Mouse (Mus musculus): ENCODE measurements around the gene Inka1. TPM values are rescaled to one million over a fixed set of nuclear protein-coding genes. Genes with fewer than 3 reads are reported as not detected.
"Not testable (repeated sequence)": the region's sequence is repeated elsewhere in the genome, so short reads cannot be mapped to it uniquely, and the experiment has no call there.

Inka1 gene
- 42.6 and 42.7 TPM in 2 replicates for polyA plus RNA-seq (2015; fragmentation: Nextera tagmentation; extraction: Ambion mirVana)

DNA sequence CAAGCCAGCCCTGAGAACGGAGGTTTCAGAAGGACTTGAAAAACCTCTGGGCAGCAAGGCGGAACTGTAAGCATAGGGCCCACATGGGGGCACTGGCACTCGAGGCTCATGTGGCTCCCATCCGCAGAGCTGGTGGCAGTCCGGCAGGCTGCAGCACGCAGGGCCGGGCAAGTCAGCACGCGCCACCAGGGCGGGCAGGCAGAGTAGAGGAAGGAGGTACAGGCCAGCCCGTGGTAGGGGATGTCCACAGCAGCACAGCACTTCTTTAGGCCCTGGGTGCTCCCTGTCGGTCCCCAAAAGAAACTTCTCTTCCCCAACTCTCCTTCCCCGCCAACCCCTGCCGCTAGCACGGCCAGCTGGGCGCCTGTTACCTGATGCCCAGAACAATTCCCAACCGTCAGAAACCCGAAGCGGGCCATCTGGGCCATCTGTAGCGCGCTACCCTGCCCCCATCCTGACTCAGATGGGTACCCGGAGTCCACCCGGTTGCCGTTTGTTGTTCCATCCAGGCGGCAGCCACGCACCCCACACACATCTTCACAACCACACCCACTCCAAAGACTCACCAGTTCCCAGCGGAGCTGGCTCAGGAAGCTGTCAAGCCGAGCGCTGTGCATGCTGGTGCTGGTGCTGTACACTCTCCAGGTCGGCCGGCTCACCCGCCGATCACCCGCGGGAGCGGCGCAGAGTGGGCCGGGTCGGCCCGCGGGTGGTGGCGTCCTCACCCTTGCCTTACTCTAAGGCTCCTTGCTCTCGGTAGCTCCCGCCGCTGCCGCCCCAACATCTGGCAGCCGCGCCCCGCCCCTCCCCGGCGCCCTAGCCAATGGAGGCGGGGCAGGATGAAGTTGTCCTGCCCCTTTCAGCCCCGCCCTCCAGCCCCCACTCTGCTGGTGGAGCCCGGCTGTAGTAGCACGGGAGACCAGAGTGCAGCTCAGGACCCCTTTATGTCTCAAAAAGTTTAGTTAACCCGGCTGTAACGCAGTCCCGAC is at the start of gene Inka1:
Gene Inka1 (minus strand): TSS at position 749 of the 989 bp plus-strand sequence.
- peak; percentile 70 for ATAC-seq (ENCODE audit: insufficient read depth, low FRiP score)
- H3K36me3 ChIP-seq (ENCODE audit: control insufficient read depth, insufficient read depth, low read length): no peaks in the 10 kb centered on the region
- peak within 1 kb of the TSS; percentile 81 for H3K9ac ChIP-seq (ENCODE audit: low read length)
- WGBS: under 1% methylated on average over 58 of the region's 58 CpGs
- peak within 1 kb of the TSS; percentile 81 for H3K4me2 ChIP-seq (ENCODE audit: low read depth, low read length)
- no peaks in the 10 kb centered on the region for H3K9me3 ChIP-seq (replicated peaks; ENCODE audit: control insufficient read depth, low read length)
- peak within 1 kb of the TSS; percentile 100 for H3K27ac ChIP-seq (ENCODE audit: low read length)
- H3K4me3 ChIP-seq (replicated peaks; ENCODE audit: low read length): peak within 1 kb of the TSS; percentile 65
- H3K4me1 ChIP-seq (ENCODE audit: control insufficient read depth, insufficient read depth, low read length): peaks cover 45% of the 10 kb centered on the region
- no peaks in the 10 kb centered on the region for H3K27me3 ChIP-seq (ENCODE audit: control insufficient read depth, insufficient read depth, low read length)

DNA sequence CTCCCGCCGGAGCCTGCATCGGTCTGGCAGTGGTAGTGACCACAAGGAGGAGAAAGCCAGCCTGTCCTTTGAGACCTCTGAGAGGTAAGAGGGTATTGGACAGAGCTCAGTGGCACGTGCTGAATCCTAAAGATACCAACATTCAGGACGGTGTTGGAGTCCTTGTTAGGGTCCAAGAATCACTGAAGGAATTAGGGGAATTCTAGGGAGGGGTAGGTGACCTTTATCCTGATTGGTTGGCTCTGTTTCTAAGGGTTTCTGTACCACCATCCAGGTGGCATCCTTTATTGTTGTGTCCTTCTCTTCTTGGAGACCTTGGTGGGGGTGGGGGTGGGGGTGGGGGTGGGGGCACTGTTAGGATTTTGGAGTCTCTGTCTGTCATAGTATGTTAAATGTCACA is 46.4 kb upstream of the Inka1 start:
- no peaks in the 10 kb centered on the region for H3K4me1 ChIP-seq (ENCODE audit: control insufficient read depth, insufficient read depth, low read length)
- no peak overlapping the region for H3K4me3 ChIP-seq (replicated peaks; ENCODE audit: low read length)
- no peaks in the 10 kb centered on the region for H3K27me3 ChIP-seq (ENCODE audit: control insufficient read depth, insufficient read depth, low read length)
- H3K27ac ChIP-seq (ENCODE audit: low read length): no peak overlapping the region
- H3K4me2 ChIP-seq (ENCODE audit: low read depth, low read length): no peak overlapping the region
- H3K9ac ChIP-seq (ENCODE audit: low read length): no peak overlapping the region
- ATAC-seq (ENCODE audit: insufficient read depth, low FRiP score): no peak
- no peaks in the 10 kb centered on the region for H3K9me3 ChIP-seq (replicated peaks; ENCODE audit: control insufficient read depth, low read length)
- H3K36me3 ChIP-seq (ENCODE audit: control insufficient read depth, insufficient read depth, low read length): peaks cover 18% of the 10 kb centered on the region
- 94% methylated on average over 5 of the region's 5 CpGs for WGBS

DNA sequence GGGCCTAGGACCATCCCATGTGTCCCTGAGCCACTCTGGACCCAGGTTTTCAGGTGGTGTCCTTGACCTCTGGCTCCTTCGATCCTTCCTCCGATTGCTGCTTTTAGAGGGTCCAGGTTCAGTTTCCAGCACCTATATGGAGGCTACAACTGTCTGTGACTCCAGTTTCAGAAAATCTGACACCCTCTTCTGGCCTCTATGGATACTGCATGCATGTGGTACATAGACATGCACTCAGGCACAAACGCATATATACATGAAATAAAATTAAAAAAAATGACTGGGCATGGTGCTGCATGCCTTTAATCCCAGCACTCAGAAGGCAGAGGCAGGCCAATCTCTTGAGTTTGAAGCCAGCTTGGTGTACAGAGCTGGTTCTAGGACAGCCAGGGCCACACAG is 42.2 kb upstream of the Inka1 start:
- Histone ChIP-seq H3K27ac (ENCODE audit: low read length) (no peak overlapping the region), H3K9me3 (replicated peaks; ENCODE audit: control insufficient read depth, low read length) (no peaks in the 10 kb centered on the region), H3K4me2 (ENCODE audit: low read depth, low read length) (no peak overlapping the region), H3K36me3 (ENCODE audit: control insufficient read depth, insufficient read depth, low read length) (peaks cover 27% of the 10 kb centered on the region), H3K27me3 (ENCODE audit: control insufficient read depth, insufficient read depth, low read length) (no peaks in the 10 kb centered on the region), H3K4me1 (ENCODE audit: control insufficient read depth, insufficient read depth, low read length) (no peaks in the 10 kb centered on the region), H3K4me3 (replicated peaks; ENCODE audit: low read length) (no peak overlapping the region), H3K9ac (ENCODE audit: low read length) (no peak overlapping the region)
- 95% methylated on average over 3 of the region's 3 CpGs for WGBS
- no peak for ATAC-seq (ENCODE audit: insufficient read depth, low FRiP score)

DNA sequence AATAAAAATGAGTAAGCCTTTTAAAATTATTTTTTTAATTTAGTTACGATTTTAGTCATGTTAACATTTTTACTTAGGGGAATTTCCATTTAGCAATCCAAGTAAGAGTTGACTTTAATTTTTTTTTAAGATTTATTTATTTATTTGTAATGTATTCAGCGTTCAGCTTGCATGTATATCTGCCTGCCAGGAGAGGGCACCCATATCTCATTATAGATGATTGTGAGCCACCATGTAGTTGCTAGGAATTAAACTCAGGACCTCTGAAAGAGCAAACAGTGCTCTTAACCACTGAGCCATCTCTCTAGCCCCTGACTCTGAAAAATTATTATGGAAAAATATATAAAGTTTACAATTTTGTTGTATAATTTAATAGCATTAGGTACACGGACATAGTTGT is 40.9 kb upstream of the Inka1 start:
- H3K4me2 ChIP-seq (ENCODE audit: low read depth, low read length): no peak overlapping the region
- no peak overlapping the region for H3K27ac ChIP-seq (ENCODE audit: low read length)
- WGBS: 87% methylated on average over 3 of the region's 3 CpGs
- no peaks in the 10 kb centered on the region for H3K9me3 ChIP-seq (replicated peaks; ENCODE audit: control insufficient read depth, low read length)
- no peak for ATAC-seq (ENCODE audit: insufficient read depth, low FRiP score)
- no peak overlapping the region for H3K9ac ChIP-seq (ENCODE audit: low read length)
- H3K4me1 ChIP-seq (ENCODE audit: control insufficient read depth, insufficient read depth, low read length): peaks cover 3% of the 10 kb centered on the region; the same call in 1 of the 2 replicates
- H3K36me3 ChIP-seq (ENCODE audit: control insufficient read depth, insufficient read depth, low read length): peaks cover 19% of the 10 kb centered on the region
- no peak overlapping the region for H3K4me3 ChIP-seq (replicated peaks; ENCODE audit: low read length)
- no peaks in the 10 kb centered on the region for H3K27me3 ChIP-seq (ENCODE audit: control insufficient read depth, insufficient read depth, low read length)

DNA sequence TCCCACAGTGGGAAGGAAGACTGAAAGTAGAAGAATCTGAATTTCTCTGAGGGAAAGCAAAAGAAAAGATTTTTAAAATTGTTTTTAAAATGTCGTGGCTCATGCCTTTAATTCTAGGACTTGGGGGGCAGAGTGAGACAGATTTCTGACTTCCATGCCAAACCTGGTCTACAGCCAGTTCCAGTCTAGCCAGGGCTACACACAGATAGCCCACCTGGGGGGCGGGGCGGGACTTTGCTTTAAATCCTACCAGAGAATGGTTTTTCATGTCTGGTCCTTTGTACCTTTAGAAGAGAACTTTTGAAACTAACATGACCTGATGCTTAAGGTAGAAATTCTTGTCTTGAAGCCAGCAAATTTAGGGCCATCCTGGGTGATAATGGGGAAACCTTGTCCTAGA is 37.5 kb upstream of the Inka1 start:
- Histone ChIP-seq H3K9me3 (replicated peaks; ENCODE audit: control insufficient read depth, low read length) (no peaks in the 10 kb centered on the region), H3K27ac (ENCODE audit: low read length) (no peak overlapping the region), H3K36me3 (ENCODE audit: control insufficient read depth, insufficient read depth, low read length) (peaks cover 19% of the 10 kb centered on the region), H3K4me3 (replicated peaks; ENCODE audit: low read length) (no peak overlapping the region), H3K9ac (ENCODE audit: low read length) (no peak overlapping the region), H3K4me2 (ENCODE audit: low read depth, low read length) (no peak overlapping the region), H3K4me1 (ENCODE audit: control insufficient read depth, insufficient read depth, low read length) (peaks cover 3% of the 10 kb centered on the region; the same call in 1 of the 2 replicates), H3K27me3 (ENCODE audit: control insufficient read depth, insufficient read depth, low read length) (no peaks in the 10 kb centered on the region)
- 86% methylated on average over 3 of the region's 3 CpGs for WGBS
- no peak for ATAC-seq (ENCODE audit: insufficient read depth, low FRiP score)

DNA sequence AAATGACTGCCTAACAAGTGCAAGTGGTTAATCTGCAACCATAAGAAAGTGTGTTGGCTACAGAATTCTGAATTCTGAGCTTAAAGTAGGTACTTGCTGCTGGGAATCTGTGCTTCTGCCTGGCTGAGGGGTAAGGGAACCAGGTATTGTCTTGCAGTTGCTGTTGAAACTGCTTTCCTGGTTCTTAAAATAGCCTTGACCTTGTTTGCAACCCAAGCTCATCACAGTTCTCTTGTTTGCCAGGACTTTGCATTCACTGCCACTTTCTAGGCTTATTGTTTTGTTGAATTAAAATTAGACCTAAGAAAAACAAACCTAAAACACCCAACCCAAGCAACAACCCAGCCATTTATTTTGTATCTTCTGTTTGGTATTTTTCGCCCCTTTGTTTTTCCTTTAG is 35.1 kb upstream of the Inka1 start:
- Histone ChIP-seq H3K4me3 (replicated peaks; ENCODE audit: low read length) (no peak overlapping the region), H3K9me3 (replicated peaks; ENCODE audit: control insufficient read depth, low read length) (no peaks in the 10 kb centered on the region), H3K4me1 (ENCODE audit: control insufficient read depth, insufficient read depth, low read length) (peaks cover 3% of the 10 kb centered on the region; the same call in 1 of the 2 replicates), H3K27me3 (ENCODE audit: control insufficient read depth, insufficient read depth, low read length) (no peaks in the 10 kb centered on the region), H3K27ac (ENCODE audit: low read length) (no peak overlapping the region; the same call in 1 of the 2 replicates), H3K4me2 (ENCODE audit: low read depth, low read length) (no peak overlapping the region), H3K9ac (ENCODE audit: low read length) (no peak overlapping the region), H3K36me3 (ENCODE audit: control insufficient read depth, insufficient read depth, low read length) (peaks cover 11% of the 10 kb centered on the region)
- 88% methylated on average over 1 of the region's 1 CpGs for WGBS
- ATAC-seq (ENCODE audit: insufficient read depth, low FRiP score): no peak

DNA sequence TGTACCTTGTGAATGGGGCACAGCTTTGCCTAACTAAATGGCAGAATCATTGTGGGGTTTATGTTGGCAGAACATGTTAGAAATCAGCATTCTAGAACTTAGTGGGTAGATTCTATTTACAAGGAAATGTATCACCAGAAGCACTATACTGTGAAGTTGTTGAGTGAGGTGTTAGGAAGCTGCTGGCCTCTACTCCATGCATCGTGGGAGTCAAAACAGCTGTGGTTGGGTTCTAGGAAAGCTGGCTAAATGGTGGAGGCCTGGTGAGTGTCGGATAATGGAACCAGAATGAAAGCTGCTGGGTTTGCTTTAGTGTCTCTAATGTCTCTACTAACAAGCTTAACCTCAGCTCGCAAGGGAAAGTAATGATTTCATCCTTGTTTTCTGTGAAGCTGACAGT is 31.4 kb upstream of the Inka1 start:
- WGBS: 80% methylated on average over 3 of the region's 3 CpGs
- Histone ChIP-seq H3K36me3 (ENCODE audit: control insufficient read depth, insufficient read depth, low read length) (no peaks in the 10 kb centered on the region), H3K4me3 (replicated peaks; ENCODE audit: low read length) (no peak overlapping the region), H3K4me1 (ENCODE audit: control insufficient read depth, insufficient read depth, low read length) (peaks cover 2% of the 10 kb centered on the region; the same call in 1 of the 2 replicates), H3K4me2 (ENCODE audit: low read depth, low read length) (no peak overlapping the region), H3K27ac (ENCODE audit: low read length) (no peak overlapping the region), H3K9ac (ENCODE audit: low read length) (no peak overlapping the region), H3K27me3 (ENCODE audit: control insufficient read depth, insufficient read depth, low read length) (no peaks in the 10 kb centered on the region), H3K9me3 (replicated peaks; ENCODE audit: control insufficient read depth, low read length) (no peaks in the 10 kb centered on the region)
- no peak for ATAC-seq (ENCODE audit: insufficient read depth, low FRiP score)

DNA sequence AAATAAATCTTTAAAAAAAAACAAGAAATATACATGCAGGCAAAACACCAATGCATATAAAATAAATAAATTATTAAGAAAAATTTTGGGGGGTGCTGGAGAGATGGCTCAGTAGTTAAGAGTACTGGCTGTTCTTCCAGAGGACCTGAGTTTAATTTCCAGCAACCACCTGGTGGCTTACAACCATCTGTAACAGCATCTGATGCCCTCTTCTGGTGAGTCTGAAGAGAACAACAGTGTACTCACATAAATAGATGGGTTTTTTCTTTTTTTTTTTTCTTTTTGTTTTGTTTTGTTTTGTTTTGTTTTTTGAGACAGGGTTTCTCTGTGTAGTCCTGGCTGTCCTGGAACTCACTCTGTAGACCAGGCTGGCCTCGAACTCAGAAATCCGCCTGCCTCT is 27.9 kb upstream of the Inka1 start:
- not testable (repeated sequence) for H3K9me3 ChIP-seq (replicated peaks; ENCODE audit: control insufficient read depth, low read length); H3K9ac ChIP-seq (ENCODE audit: low read length); H3K27ac ChIP-seq (ENCODE audit: low read length); ATAC-seq (ENCODE audit: insufficient read depth, low FRiP score); H3K27me3 ChIP-seq (ENCODE audit: control insufficient read depth, insufficient read depth, low read length); H3K4me2 ChIP-seq (ENCODE audit: low read depth, low read length); H3K36me3 ChIP-seq (ENCODE audit: control insufficient read depth, insufficient read depth, low read length); H3K4me3 ChIP-seq (replicated peaks; ENCODE audit: low read length); H3K4me1 ChIP-seq (ENCODE audit: control insufficient read depth, insufficient read depth, low read length)
- 98% methylated on average over 2 of the region's 2 CpGs for WGBS

DNA sequence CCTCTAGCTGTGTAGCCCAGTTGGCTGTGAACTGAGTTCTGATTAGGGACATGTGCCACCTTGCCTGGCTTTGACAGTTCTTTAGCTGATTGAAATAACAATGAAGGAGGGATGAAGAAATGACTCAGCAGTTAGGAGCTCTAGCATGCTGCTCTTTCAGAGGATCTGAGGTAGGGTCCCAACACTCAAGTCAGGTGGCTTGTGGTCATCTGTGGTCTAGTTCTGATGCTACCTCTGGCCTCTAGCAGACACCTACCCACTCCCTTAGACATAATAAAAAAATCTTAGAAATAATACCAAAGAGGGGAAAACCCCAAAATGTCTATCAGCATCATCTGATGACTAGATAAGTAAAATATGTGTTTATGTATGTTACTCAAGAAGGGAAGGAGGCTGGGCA is 24.7 kb upstream of the Inka1 start:
- H3K9me3 ChIP-seq (replicated peaks; ENCODE audit: control insufficient read depth, low read length): no peaks in the 10 kb centered on the region
- ATAC-seq (ENCODE audit: insufficient read depth, low FRiP score): no peak
- no peak overlapping the region for H3K4me3 ChIP-seq (replicated peaks; ENCODE audit: low read length)
- no peaks in the 10 kb centered on the region for H3K4me1 ChIP-seq (ENCODE audit: control insufficient read depth, insufficient read depth, low read length)
- no peaks in the 10 kb centered on the region for H3K27me3 ChIP-seq (ENCODE audit: control insufficient read depth, insufficient read depth, low read length)
- H3K36me3 ChIP-seq (ENCODE audit: control insufficient read depth, insufficient read depth, low read length): no peaks in the 10 kb centered on the region
- H3K27ac ChIP-seq (ENCODE audit: low read length): no peak overlapping the region
- H3K9ac ChIP-seq (ENCODE audit: low read length): no peak overlapping the region
- no peak overlapping the region for H3K4me2 ChIP-seq (ENCODE audit: low read depth, low read length)
